Mouse (Mus musculus): ENCODE measurements around the gene Rab25.

The Rab25 gene

GRCm38 (mm10) chr3:88542486-88542885, 5.6 kb downstream of the Rab25 start:
- DNase-seq (ENCODE audit: extremely low spot score, low spot score), result no peak

DNA sequence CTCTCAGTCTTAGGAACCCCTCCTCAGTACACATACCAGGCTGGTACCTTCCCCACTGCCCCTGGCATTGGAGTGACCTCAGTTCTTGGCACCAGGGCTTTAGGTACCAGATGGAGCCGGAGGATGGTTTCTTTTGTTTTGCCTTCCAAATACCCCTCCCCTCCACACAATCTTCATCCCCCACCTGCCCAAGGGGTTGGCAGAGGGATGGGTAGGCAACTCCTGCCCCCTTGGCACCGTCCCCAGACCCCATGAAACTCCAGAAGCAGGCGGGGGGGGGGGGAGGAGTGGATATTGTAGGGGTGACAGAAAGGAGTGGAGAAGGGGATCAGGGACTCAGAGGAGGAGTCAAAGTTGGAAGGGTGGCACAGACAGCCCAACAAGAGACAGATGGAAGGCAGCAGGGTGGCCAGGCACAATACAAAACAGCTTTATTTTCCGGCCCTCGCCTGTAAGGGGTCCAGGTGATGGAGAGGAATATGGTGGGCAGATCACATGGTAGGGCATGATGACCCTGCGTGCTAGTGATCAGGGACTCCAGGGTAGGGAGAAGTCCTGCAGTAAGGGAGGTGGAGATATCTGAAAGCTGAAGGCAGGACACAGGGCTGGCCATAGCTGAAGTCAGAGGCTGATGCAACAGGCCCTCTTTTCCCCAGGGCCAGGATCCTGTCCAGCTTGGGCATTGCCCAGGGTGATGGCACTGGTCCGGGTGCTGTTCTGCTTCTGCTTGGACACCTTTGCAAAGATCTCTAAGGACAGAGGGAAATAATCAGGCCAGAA, 6.3 kb downstream of the Rab25 start:
- DNase-seq (ENCODE audit: extremely low spot score, low spot score), result no peak

DNA sequence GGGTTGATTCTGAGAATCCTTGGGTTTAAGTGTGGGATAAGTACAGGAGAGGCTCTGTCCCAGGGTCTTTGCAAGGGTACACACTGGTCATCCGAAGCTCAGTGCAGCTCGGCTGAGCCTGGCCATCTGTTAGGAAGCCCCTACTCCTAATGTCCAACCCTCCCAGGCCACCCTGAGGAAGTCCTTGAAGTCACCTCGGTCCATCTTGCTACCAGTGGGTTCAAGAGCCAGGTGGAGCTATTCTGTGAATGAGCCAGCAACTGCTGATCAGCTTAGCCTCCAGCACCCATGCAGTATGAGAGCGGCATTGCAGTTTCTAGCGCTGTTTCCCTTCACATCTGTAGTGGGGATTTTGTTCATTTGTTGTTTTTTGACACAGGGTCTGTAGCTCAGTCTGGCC, 8.0 kb downstream of the Rab25 start:
- no peak for DNase-seq (ENCODE audit: extremely low spot score, low spot score)

- no peak for DNase-seq (ENCODE audit: extremely low spot score, low spot score)
Observed at GRCm38 (mm10) chr3:88539397-88539796, 8.7 kb downstream of the Rab25 start.

- DNase-seq (ENCODE audit: extremely low spot score, low spot score), result no peak
Observed at GRCm38 (mm10) chr3:88538271-88539145, 9.6 kb downstream of the Rab25 start.

DNA sequence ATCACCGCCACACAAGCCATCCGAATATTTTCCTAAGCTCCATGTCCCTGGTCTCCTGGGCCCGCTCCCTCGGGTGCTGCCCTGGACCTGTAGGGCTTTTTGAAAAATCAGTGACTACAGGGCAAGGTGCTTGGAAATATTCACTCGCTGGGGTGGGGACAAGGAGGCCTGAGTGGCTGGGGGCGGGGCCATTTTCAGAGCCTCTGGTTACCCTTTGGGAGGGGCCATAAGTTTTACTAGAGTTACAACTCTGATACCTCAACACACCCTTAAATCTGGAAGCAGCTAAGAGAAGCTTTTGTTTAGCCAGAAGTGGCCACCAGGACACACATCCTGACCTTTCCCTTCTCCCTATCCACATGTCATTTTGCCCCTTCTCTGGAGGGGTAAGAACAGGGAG, 11.0 kb downstream of the Rab25 start:
- DNase-seq (ENCODE audit: extremely low spot score, low spot score), result no peak

DNA sequence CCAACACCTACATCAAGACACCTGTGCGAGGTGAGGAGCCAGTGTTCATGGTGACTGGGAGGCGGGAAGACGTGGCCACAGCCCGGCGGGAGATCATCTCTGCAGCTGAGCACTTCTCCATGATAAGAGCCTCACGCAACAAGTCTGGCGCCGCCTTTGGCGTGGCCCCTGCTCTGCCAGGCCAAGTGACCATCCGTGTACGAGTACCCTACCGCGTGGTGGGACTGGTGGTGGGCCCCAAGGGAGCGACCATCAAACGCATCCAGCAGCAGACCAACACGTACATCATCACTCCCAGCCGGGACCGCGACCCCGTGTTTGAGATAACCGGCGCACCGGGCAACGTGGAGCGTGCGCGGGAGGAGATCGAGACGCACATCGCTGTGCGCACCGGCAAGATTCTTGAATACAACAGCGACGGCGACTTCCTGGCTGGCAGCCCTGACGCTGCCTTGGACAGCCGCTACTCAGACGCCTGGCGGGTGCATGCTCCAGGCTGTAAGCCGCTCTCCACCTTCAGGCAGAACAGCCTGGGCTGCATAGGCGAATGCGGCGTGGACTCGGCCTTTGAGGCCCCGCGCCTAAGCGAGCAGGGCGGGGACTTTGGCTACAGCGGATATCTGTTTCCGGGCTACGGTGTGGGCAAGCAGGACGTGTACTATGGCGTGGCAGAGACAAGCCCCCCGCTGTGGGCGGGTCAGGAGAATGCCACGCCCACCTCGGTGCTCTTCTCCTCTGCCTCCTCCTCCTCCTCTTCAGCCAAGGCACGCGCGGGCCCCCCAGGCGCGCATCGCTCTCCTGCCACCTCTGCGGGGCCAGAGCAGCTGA, 11.8 kb downstream of the Rab25 start:
- peak; percentile 68 for DNase-seq (ENCODE audit: extremely low spot score, low spot score)

- no peak for DNase-seq (ENCODE audit: extremely low spot score, low spot score)
Observed at GRCm38 (mm10) chr3:88535527-88535926, 12.6 kb downstream of the Rab25 start.

DNA sequence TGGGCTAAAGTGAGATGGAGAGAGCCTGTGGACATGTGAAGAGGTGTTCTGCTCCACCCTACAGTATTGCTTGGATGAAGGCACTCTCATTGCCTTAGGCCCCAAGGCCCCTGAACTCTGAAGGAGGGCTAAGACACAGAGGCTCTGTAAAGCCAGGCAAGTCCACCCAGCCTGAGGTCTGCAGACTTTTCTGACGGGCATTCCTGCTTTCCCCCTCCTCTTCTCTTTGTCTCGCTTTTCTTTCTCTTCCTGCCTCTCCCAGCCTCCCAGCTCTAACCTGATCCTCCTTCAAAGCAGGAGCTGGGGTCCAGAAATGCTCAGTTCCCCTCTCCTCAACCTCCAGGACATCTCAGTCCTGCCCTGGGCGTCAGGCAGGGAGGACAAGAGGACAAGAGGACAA, 13.1 kb downstream of the Rab25 start:
- DNase-seq (ENCODE audit: extremely low spot score, low spot score), result no peak

- DNase-seq (ENCODE audit: extremely low spot score, low spot score), result peak; percentile 36
Observed at GRCm38 (mm10) chr3:88533706-88534105, 14.4 kb downstream of the Rab25 start.

- peak; percentile 75 for DNase-seq (ENCODE audit: extremely low spot score, low spot score)
Observed at GRCm38 (mm10) chr3:88532689-88533511, 15.2 kb downstream of the Rab25 start.

DNA sequence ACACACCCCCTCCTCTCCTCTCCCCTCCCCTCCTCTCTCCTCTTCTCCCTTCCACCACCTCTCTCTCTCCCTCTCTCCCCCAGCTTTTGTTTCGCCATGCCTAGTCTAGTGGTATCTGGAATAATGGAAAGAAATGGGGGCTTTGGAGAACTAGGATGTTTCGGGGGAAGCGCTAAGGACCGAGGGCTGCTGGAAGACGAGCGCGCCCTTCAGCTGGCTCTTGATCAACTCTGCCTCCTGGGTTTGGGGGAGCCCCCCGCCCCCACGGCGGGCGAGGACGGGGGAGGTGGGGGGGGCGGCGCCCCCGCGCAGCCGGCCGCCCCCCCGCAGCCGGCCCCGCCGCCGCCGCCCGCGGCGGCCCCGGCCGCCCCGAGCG, 15.8 kb downstream of the Rab25 start, which contains the start of gene Mex3a:
Gene Mex3a (plus strand): TSS at position 97 of the 376 bp plus-strand sequence.
- no peak for DNase-seq (ENCODE audit: extremely low spot score, low spot score)

DNA sequence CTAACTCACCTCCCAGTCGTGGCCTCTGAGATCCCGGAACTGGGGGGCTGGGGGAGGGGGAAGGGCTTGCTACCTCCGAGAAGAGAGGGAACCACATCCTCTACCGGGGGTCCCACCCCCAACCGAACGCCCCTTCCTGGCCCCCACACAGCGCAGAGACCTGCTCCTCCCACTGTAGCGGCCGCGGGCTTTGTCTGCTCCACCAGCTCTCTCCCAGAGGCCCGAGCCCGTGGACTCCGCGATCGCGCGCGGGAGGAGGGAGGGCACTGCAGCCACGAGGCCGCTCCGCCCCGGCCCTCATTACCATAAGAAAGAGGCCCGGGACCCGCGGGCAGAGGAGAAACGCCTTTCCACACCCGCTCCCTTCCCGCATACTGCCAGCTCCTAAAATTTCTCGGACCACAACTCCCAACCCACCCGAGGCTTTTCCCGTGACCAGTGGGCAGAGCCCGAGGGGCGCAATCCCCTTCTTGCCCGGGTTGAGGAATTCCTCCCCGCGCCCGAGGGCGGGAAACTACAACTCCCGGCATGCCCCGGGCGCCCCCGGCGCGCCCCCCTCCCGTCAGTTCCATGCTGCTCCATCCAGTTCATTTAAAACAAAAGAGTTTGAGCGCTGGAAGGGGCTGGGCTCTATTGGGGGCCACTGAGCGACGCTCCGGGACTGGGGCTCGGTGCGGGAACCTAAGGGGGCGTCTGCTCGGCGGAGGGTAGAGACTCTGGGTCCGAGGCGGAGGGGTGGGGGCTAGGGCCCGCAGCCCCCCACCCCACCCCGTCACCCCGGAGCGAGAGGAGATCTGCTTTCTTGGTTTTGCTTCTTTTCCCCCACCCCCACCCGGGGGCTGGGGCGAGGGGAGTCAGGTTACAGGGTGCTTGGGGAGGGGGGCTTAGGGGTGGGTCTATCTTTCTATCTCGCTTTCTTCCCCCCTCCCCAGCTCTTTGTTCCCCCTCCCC, 16.5 kb downstream of the Rab25 start:
- peak; percentile 94 for DNase-seq (ENCODE audit: extremely low spot score, low spot score)

DNA sequence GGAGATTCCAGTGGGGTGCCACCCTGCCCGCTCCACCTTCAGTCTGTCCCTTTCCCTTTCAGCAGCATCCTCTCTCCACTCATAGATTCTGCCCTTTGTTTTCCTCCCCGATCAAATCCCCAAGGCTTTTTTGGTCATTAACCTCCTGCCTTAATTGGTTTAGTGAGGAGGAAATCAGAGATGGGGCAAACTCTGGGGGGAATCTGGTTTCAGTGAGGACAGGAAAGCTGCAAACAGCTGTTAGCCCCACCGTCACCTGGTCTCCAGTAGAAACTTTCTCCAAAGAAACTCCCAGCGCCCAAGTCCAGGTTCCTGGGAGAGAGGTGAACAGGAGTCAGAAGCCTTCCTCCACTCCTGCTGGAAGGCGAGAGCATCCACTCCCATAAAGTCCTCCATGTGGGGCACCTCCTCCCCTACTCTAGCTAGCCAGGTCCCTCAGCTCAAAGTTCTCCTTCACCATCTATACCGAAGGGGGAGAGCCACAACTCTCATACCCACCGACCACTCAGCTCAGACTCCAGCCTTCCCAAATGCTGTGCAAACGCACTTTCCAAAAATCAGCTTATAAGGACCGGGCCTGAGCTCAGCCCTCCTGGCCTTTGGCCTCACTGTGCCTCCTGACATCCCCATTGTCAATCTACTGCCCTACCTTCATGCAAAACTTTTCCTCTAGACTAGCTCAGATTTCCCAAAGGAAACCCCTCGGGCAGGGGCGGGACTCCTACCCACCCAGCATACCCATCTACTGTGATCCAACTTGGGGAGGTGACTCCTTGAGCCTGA, 17.8 kb downstream of the Rab25 start:
- peak; percentile 52 for DNase-seq (ENCODE audit: extremely low spot score, low spot score)

DNA sequence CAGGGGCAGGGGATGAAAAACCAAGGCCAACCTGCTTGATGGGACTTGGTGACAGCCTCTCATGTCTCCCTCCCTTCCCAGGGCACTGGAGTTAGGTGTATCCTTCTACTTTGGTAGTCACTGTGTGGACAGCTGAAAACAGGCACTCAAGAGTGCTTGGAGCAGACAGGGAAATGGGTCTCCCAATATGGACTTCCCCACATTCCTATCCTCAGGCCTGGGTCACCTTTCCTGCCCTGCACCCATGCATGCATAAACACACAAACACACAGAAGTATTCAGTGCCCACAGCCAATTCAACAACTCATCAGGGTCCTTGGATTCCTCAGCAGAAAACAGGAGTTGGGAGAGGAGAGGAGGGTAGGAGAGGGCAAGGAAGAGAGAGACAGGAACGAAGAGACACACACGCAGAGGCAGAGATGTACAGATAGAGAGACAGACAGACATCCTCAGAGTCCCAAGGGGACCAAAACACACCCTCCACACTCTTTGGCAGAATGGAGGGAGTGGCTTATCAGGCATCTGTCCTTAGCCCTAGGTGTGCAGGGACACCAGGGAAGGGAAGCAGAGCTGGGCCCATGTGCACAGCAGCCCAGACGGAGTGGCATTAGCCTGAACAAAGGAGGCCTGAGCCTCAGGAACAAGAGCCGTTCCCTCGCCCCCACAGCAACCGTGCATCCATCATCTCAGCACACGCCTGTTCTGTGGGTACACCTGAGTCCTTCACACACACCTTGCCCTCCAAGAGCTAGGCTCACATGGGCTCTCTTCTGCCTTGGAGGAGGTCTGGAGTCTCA, 18.7 kb downstream of the Rab25 start:
- no peak for DNase-seq (ENCODE audit: extremely low spot score, low spot score)

GRCm38 (mm10) chr3:88528646-88529045, 19.5 kb downstream of the Rab25 start:
- DNase-seq (ENCODE audit: extremely low spot score, low spot score), result no peak

DNA sequence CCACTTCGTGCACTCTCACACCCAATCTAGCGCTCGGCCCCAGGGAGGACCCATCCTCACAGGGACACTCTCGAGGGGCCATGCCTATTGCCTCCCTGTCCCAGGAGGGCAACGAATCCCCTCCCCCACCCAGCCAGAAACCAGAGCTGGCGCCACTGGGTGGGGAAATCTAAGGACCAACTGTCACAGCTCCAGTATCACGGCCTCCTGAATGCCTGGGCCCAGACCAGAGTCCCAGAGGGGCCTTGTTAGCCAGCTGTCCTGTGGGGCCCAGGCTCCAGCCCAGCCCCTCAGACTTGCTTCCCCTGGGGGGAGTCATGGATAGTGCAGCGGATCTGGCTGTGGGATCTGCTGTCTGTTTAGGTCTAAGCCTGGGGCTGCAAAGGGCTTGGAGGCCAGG, 20.5 kb downstream of the Rab25 start:
- no peak for DNase-seq (ENCODE audit: extremely low spot score, low spot score)

Measured in neural tube, embryonic 10.5 days (tissue).